Mouse (Mus musculus) embryonic facial prominence, embryonic 13.5 days (tissue): ENCODE measurements around the gene Styxl1. TPM values are rescaled to one million over a fixed set of nuclear protein-coding genes. Genes with fewer than 3 reads are reported as not detected.

Source experiments
- ATAC-seq: fragments of 200-750 bp; cut with Nextera tagmentation; 2 replicates; pipeline ENCODE4 v1.8.0; 2017; ENCODE audit warnings: low read depth; ENCODE audit not compliant: insufficient number of reproducible peaks, insufficient read depth, low FRiP score, low TSS enrichment
- H3K27ac ChIP-seq: fragments of 300-500 bp; sonication (generic); 2 replicates; pipeline ENCODE4 v1.5.1; 2015; ENCODE audit warnings: moderate library complexity, mild to moderate bottlenecking, inconsistent platforms
- H3K27me3 ChIP-seq: fragments of 300-500 bp; sonication (generic); 2 replicates; pipeline ENCODE4 v1.6.1; 2015; ENCODE audit warnings: mild to moderate bottlenecking, inconsistent platforms
- H3K36me3 ChIP-seq: fragments of 300-500 bp; sonication (generic); 2 replicates; pipeline ENCODE4 v1.6.1; 2015; ENCODE audit warnings: mild to moderate bottlenecking, inconsistent platforms
- H3K4me1 ChIP-seq: fragments of 300-500 bp; sonication (generic); 2 replicates; pipeline ENCODE4 v1.6.1; 2015; ENCODE audit warnings: inconsistent platforms
- H3K4me2 ChIP-seq: fragments of 300-500 bp; sonication (generic); 2 replicates; pipeline ENCODE4 v1.6.1; 2015; ENCODE audit warnings: moderate library complexity, mild to moderate bottlenecking, inconsistent platforms
- H3K4me3 ChIP-seq: fragments of 300-500 bp; sonication (generic); 2 replicates; pipeline ENCODE4 v1.5.1; 2015; ENCODE audit warnings: mild to moderate bottlenecking, inconsistent platforms
- H3K9ac ChIP-seq: fragments of 300-500 bp; sonication (generic); 2 replicates; pipeline ENCODE4 v1.6.1; 2015; ENCODE audit warnings: mild to moderate bottlenecking, inconsistent platforms
- H3K9me3 ChIP-seq: fragments of 300-500 bp; sonication (generic); 2 replicates; pipeline ENCODE4 v1.6.1; 2016; ENCODE audit warnings: inconsistent platforms
- WGBS: fragments of 180-500 bp; shearing (Covaris S2); methylation state at CpG from one replicate; pipeline ENCODE4 v1.1.7; 2015; ENCODE audit warnings: mixed read lengths; 5-methylcytosine and 5-hydroxymethylcytosine counted together
- polyA plus RNA-seq: library from polyadenylated mRNA; unstranded; fragments of >200 nt; fragmentation: Nextera tagmentation; extraction: Ambion mirVana; gene quantifications from 2 replicates; pipeline ENCODE4 v1.2.1, GENCODE M21; 2015

The Styxl1 gene
- polyA plus RNA-seq, 1 experiment from 2014 or later = 0.31 TPM

GRCm38 (mm10) chr5:135710599-135711214, 67.5 kb downstream of the Styxl1 start:
- Histone ChIP-seq H3K4me1 (peaks cover 7% of the 10 kb centered on the region), H3K4me3 (no peak overlapping the region), H3K27ac (no peak overlapping the region), H3K9ac (no peak overlapping the region), H3K27me3 (no peaks in the 10 kb centered on the region), H3K4me2 (no peak overlapping the region), H3K9me3 (no peaks in the 10 kb centered on the region), H3K36me3 (peaks cover 27% of the 10 kb centered on the region)
- WGBS = 85% methylated on average over 7 of the region's 7 CpGs
- no peak for ATAC-seq

DNA sequence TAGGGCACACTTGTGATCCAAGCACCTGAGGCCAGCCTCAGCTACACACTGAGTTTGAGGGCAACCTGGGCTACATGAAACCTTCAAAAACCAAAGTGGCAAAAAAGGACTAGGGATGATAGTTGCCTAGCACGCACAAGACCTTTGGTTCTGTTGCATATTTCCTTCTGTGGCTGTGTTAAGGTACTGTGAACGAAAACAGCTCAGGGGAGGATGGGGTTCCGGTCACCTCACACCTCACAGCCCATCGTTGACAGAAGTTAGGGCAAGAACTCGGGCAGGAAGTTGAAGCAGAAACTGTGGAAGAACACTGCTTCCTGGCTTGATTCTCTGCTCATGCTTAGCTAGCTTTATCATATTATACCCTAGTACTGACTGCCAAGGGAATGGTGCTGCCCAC, 68.5 kb downstream of the Styxl1 start:
- Histone ChIP-seq H3K27ac (no peak overlapping the region), H3K9me3 (no peaks in the 10 kb centered on the region), H3K9ac (no peak overlapping the region), H3K36me3 (peaks cover 29% of the 10 kb centered on the region), H3K4me2 (no peak overlapping the region), H3K27me3 (no peaks in the 10 kb centered on the region), H3K4me3 (no peak overlapping the region), H3K4me1 (peaks cover 7% of the 10 kb centered on the region)
- 92% methylated on average over 5 of the region's 5 CpGs for WGBS
- no peak for ATAC-seq

GRCm38 (mm10) chr5:135707855-135708254, 70.3 kb downstream of the Styxl1 start:
- no peak overlapping the region for H3K9ac ChIP-seq
- WGBS = 40% methylated on average over 1 of the region's 1 CpGs
- H3K9me3 ChIP-seq = no peaks in the 10 kb centered on the region
- no peak overlapping the region for H3K27ac ChIP-seq
- H3K4me3 ChIP-seq = no peak overlapping the region
- ATAC-seq = no peak
- peaks cover 36% of the 10 kb centered on the region for H3K36me3 ChIP-seq
- no peaks in the 10 kb centered on the region for H3K4me1 ChIP-seq
- H3K27me3 ChIP-seq = no peaks in the 10 kb centered on the region
- H3K4me2 ChIP-seq = no peak overlapping the region

DNA sequence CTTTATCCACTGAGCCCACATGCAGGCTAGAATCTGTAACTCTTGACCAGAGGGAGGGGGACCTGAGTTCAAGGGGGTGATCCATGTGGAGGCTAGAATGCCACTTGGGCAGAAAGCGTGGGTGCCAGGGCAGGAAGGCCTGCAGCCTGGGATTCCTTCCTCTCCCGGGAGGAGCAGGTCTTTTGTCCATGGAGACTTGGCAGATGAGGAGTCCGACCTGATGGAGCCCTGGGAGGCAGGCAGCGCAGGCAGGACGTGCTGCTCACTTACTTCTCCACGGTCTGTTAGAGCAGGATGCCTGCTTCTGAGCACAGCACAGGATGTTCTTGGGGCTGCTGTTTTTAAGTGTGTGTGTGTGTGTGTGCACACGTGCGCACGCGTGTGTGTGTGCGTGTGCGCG, 71.1 kb downstream of the Styxl1 start:
- Histone ChIP-seq H3K9ac (no peak overlapping the region), H3K27me3 (no peaks in the 10 kb centered on the region), H3K4me2 (no peak overlapping the region), H3K36me3 (peaks cover 36% of the 10 kb centered on the region), H3K9me3 (no peaks in the 10 kb centered on the region), H3K4me1 (no peaks in the 10 kb centered on the region), H3K4me3 (no peak overlapping the region), H3K27ac (no peak overlapping the region)
- no peak for ATAC-seq
- WGBS = 95% methylated on average over 13 of the region's 13 CpGs

DNA sequence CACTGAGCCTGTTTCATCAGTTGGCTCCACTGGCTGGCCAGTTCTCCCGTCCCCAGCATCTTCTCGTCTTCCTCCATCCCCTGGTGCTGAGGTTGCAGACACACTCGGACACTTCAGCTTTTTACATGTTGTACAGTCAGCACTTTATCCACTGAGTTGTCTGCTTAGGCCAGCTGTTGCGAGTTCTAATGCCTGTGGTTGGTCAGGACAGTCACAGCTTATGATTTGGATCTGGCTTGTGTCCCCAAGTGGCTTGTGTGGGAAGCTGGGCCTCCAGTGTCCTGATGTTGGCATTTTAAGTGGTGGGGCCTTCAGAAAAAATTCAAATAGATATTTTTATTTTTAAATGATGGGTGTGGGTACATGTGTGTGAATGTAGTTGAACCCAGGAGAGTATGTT, 72.8 kb downstream of the Styxl1 start:
- H3K36me3 ChIP-seq = peaks cover 42% of the 10 kb centered on the region
- 90% methylated on average over 4 of the region's 4 CpGs for WGBS
- no peak for ATAC-seq

DNA sequence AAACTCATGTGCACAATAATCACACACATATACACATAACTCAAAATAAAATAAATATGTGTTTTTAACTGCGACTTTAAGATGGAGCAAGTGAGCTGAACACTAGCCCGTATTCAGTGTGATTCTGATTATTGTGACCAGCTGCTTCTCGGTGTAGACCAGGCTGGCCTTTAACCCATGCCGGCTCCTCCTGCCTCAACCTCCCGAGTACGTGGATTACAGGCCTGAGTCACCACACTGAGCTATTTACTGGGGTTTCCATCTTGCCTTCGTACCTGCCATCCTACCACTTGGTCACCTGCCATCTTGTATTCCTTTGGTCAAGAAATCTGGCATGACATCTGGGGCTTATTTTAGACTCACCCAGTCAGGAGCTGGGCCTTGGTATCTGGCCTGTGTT, 74.8 kb downstream of the Styxl1 start:
- no peak for ATAC-seq

More for the DNA sequence above, 72.8 kb downstream of the Styxl1 start:
- Histone ChIP-seq H3K9ac (no peak overlapping the region), H3K4me1 (no peaks in the 10 kb centered on the region), H3K4me2 (no peak overlapping the region), H3K27ac (no peak overlapping the region), H3K4me3 (no peak overlapping the region), H3K9me3 (no peaks in the 10 kb centered on the region), H3K27me3 (no peaks in the 10 kb centered on the region)

GRCm38 (mm10) chr5:135702682-135703192, 75.4 kb downstream of the Styxl1 start:
- Histone ChIP-seq H3K36me3 (peaks cover 45% of the 10 kb centered on the region), H3K4me2 (no peak overlapping the region), H3K9me3 (no peaks in the 10 kb centered on the region), H3K9ac (no peak overlapping the region), H3K4me1 (no peaks in the 10 kb centered on the region), H3K4me3 (no peak overlapping the region), H3K27ac (no peak overlapping the region), H3K27me3 (no peaks in the 10 kb centered on the region)
- WGBS = 81% methylated on average over 15 of the region's 15 CpGs
- no peak for ATAC-seq

More for the DNA sequence above, 74.8 kb downstream of the Styxl1 start:
- Histone ChIP-seq H3K9ac (no peak overlapping the region), H3K4me1 (no peaks in the 10 kb centered on the region), H3K27me3 (no peaks in the 10 kb centered on the region), H3K36me3 (peaks cover 50% of the 10 kb centered on the region), H3K9me3 (no peaks in the 10 kb centered on the region), H3K27ac (no peak overlapping the region), H3K4me2 (no peak overlapping the region), H3K4me3 (no peak overlapping the region)
- WGBS = 86% methylated on average over 7 of the region's 7 CpGs

GRCm38 (mm10) chr5:135702190-135702589, 76.0 kb downstream of the Styxl1 start:
- Histone ChIP-seq H3K4me3 (no peak overlapping the region), H3K4me1 (no peaks in the 10 kb centered on the region), H3K27ac (no peak overlapping the region), H3K4me2 (no peak overlapping the region), H3K9me3 (no peaks in the 10 kb centered on the region), H3K27me3 (no peaks in the 10 kb centered on the region), H3K9ac (no peak overlapping the region), H3K36me3 (peaks cover 42% of the 10 kb centered on the region)
- no peak for ATAC-seq
- WGBS = 92% methylated on average over 6 of the region's 6 CpGs

GRCm38 (mm10) chr5:135701601-135702000, 76.6 kb downstream of the Styxl1 start:
- no peak for ATAC-seq
- no peaks in the 10 kb centered on the region for H3K4me1 ChIP-seq
- H3K9ac ChIP-seq = no peak overlapping the region
- 94% methylated on average over 4 of the region's 4 CpGs for WGBS
- H3K4me3 ChIP-seq = no peak overlapping the region
- H3K27ac ChIP-seq = no peak overlapping the region
- H3K4me2 ChIP-seq = no peak overlapping the region
- no peaks in the 10 kb centered on the region for H3K27me3 ChIP-seq
- peaks cover 36% of the 10 kb centered on the region for H3K36me3 ChIP-seq
- no peaks in the 10 kb centered on the region for H3K9me3 ChIP-seq

DNA sequence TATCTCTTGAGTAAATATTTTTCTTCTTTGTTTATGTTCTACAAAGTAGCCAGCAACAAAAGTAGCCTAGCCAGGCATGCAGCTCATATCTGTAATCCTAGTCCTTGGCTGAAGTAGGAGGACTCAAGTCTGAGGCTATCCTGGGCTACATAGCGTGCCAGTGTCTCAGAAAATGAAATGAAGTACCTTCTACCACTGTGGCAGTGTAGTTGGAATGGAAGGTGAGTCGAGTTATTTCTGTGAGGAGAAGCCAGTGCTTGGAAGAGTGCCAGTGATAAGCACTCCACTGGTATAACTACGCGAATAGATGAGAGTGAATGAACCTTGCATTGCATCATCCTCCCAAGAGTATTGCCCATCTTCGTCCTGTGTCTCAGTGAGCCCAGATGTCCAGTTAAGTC, 80.5 kb downstream of the Styxl1 start:
- no peak overlapping the region for H3K27ac ChIP-seq
- peaks cover 10% of the 10 kb centered on the region; the same call in 1 of the 2 replicates for H3K4me1 ChIP-seq
- peaks cover 24% of the 10 kb centered on the region for H3K36me3 ChIP-seq
- no peaks in the 10 kb centered on the region for H3K27me3 ChIP-seq
- H3K4me2 ChIP-seq = no peak overlapping the region
- no peak overlapping the region for H3K4me3 ChIP-seq
- ATAC-seq = no peak
- WGBS = 91% methylated on average over 5 of the region's 5 CpGs
- H3K9me3 ChIP-seq = no peaks in the 10 kb centered on the region
- H3K9ac ChIP-seq = no peak overlapping the region
